Mouse (Mus musculus) left cerebral cortex, postnatal 14 days (tissue): ENCODE measurements around the gene Fbxw5. TPM values are rescaled to one million over a fixed set of nuclear protein-coding genes. Genes with fewer than 3 reads are reported as not detected.
"Not testable (repeated sequence)": the region's sequence is repeated elsewhere in the genome, so short reads cannot be mapped to it uniquely, and the experiment has no call there.

ENCODE experiments used
- DNase-seq, 2 experiments: peaks; one replicate each; pipeline ENCODE4 v3.0.0; 2021 to 2022; ENCODE audit warnings: low spot score in 2 of 2, mixed read lengths in 1 of 2
- intact Hi-C: fragments of 180-260 bp; cut with DNase I; formaldehyde crosslinking; loops from one replicate; pipeline ENCODE4 v1.15.1; 2025
- total RNA-seq, 2 experiments: library from RNA; stranded (reverse); gene quantifications; 2 replicates each; pipeline ENCODE4 v1.2.3; 2021

Fbxw5 gene
- total RNA-seq, 2 experiments from 2014 or later = 141 to 142 TPM

DNA sequence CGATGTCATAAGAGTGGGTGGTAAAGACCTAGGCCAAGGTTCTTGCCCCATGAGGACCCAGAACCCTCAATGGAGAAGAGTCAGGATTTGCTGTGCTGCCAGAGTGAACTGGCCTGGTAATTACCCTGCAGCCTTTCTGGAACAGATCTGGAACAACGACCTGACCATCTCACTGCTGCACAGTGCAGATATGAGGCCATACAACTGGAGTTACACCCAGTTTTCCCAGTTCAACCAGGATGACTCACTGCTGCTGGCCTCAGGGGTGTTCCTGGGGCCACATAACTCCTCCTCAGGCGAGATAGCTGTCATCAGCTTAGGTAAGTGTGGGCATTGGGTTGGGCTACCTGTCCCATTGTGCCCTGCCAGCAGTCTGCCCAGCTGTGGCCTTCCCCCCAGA, 2.2 kb downstream of the Fbxw5 start:
- intact Hi-C loops = no loop called here
- DNase-seq = no peak

DNA sequence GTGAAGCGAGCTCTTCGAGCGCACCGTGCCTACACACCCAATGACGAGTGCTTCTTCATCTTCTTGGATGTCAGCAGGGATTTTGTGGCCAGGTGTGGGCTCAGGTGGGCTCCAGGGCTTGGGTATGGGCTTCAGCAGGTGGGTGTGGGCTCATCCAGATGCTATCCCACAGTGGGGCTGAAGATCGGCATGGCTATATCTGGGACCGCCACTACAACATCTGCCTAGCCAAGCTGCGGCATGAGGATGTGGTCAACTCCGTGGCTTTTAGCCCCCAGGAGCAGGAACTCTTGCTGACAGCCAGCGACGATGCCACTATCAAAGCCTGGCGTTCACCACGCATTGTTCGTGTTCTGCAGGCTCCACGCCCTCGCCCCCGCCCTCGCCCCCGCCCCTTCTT, 4.0 kb downstream of the Fbxw5 start:
- DNase-seq = no peak
- intact Hi-C loops = no loop called here

DNA sequence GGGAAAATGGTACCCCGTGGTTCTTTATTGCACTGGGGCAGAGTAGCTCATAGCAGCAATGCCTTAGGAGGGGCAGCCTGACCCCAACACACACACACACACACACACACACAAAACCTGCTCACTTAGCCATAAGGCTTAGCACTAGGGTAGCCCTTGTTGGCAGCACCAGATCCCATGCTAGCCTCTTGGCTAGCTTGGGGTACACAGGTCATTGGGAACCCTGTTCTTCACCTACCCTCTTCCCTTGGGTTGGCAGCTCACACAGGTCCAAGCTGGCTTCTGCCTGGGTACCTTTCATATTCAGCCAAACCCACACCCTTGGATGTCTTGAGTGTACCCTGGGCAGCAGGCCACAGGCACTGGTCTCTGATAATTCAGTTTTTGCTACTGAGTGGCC, 4.5 kb downstream of the Fbxw5 start:
- intact Hi-C loops = no loop called here
- no peak for DNase-seq

DNA sequence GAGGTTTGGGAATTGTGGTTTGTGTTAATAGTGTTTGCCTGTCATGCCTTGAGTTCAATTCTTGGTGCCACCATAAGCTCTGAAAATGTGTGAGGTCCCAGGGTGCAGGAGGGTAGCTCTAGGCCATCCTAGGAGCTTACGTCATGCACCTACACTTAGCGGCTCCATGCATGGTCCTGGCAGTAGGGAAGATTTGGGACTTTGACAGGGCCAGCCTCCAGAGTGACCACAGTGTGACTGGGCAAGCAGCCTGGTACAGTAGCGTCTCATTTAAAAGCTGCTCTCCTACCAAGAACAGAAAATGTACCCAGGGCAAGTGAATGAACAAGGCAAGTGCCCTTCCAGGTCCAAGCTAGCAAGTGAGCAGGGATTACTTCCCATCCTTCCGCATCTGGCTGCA, 5.3 kb downstream of the Fbxw5 start:
- no peak for DNase-seq
- intact Hi-C loops = no loop called here

DNA sequence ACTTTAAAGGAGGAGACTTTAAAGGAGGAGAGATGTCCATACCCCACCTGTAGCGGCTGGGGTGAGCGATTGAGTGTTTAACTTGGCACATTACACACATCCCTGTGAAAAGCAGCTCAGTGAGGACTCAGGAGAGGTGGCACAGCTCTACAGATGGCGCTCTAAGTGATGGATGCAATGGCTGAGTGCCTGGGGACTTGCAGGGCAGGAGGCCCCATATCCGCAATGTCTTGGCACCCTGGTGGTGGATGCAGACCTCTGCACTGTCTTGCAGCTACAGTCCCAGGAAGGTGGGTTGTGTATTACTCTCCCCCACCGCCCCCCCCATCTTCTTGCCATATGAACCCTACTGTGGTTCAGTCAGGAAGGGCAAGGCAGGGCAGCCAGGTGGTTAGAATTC, 6.4 kb downstream of the Fbxw5 start:
- DNase-seq = no peak
- intact Hi-C loops = no loop called here

DNA sequence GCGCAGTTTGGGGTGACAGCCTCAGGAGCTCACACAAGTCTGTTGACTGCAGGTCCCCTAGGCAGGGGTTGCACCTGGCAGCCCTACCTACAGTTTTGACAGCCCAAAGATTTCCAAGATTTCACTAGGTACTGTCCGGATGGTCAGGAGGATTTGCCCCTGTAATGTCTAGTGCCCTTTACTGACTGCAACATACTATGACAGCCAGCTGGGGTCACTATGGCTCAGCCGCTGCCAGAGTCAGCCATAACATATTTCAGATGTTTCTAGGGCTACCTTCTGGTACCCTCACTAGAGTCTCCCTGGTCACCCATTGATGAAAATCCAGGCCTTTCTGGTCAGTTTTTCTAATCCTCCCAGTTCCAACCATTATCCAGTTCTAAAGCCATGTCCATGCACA, 9.4 kb downstream of the Fbxw5 start:
- intact Hi-C loops = no loop called here
- DNase-seq = no peak

DNA sequence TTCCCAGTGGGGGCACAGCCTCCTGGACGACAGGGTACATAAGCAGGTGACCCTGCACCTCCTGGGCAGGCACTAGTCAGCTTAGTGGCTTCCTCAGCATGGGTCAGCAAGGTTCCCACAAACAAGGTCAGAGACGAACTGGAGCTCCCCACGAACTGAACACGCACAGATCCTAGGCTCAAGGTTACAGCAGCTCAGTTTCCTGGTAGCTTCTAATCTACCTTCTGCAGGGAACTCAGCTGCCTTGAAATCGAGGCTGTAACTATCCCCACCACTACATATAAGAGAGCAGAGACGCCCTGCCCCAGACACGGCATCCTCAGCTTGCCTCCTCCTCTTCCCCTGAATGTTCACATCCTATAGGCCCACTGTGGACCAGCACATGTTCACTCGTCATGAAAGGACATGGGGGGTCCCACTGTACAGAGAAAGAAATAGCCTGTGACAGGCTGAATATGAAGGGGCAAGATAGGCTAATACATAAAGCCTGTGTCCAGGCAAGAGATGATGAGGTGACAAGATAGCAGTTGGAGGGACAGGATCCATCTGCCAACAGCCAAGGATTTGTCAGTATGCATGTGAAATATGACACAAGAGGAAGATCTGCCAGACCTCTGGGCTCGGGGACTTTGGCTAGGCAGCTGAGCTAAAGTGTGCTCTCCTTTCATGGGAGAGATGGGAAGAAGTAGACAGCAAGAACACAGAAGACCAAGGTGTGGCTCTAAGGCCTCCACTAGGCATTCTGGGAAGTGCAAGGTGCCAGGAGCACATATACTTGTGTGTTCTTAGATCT, 26.2 kb downstream of the Fbxw5 start:
- DNase-seq = no peak
- intact Hi-C loops = no loop called here

DNA sequence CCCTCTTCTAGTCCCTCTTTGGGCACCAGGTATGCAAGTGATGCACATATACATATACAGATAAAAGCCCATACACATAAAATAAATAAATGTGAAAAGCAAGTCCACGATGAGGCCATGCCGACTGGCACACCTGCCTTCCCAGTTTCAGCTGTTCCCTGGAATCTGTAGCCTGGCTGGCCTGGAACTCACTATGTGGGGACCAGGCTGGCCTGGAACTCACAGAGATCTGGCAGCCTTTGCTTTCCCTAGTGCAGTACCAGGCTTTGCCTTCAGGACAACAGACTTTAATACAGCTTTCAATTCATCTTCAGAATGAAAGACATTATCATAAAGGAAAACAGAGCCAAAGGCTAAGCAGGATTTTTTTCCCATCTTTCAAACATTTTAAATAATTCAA, 33.2 kb downstream of the Fbxw5 start:
- intact Hi-C loops = no loop called here
- no peak for DNase-seq

DNA sequence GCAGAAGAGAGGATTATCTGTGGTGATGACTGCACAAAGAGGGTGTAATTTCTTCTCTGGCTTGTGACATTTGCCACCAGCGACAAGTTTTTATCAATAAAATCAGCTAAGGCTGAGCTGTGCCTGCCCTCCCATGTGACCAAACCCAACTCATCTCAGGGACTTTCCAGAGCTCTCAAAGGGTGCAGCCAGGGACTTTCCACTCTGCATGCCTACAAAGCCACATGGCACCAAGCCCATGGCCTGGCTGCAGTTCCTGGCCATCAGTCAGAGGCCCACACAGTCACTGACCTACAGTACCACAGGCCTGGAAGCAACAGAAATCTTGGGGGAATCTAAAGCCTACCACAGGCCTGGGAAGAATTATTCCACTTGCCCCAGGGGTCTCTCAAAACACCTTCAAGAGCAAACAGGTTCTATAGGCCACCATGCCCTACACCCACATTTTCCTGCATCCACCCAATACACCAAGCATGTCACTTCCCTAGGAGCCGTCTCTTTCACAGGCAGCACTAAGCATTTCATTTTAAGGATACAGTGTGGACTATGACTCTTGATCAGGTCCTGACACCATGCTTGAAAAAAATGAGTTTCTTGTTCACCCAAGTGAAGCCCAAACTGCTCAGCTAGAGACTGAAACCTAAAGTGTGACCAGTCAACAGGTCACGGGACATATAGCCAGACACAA, 33.8 kb downstream of the Fbxw5 start:
- peak in 1 of 2 experiments; percentile 10 for DNase-seq
- intact Hi-C loops = no loop called here

DNA sequence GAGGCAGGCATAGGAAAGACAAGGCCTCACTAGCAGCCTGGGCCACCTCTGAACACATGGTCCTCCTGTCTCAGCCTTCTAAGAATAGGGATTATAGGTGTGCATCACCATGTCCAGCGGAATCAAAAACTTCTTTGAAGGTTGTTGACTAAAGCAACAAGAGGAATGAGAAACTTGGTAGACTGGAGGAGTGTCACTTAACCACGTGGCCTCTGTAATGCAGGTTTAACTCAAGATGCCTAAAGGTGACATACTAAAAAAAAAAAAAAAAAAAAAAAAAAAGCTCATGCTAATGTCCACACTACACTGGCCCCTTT, 34.3 kb downstream of the Fbxw5 start:
- intact Hi-C loops = no loop called here
- no peak for DNase-seq

DNA sequence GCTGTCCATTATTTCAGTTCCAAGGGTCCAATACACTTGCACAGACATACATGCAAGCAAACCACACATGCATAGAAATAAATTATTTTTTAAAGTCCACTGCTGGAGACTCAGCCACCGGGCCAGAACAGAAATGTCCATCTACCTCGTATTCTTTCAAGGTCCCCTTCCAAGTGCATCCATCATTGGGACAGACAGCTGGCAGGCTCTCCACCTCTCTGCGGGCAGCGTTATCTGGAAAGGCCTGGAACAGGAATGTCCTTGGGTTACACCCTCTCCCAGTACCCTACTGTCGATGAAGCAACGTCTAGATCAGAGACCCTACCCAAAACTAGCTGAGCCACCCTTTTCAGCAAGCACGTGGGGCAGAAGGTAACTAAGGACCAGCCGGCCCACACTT, 36.0 kb downstream of the Fbxw5 start:
- DNase-seq = no peak
- intact Hi-C loops = no loop called here

DNA sequence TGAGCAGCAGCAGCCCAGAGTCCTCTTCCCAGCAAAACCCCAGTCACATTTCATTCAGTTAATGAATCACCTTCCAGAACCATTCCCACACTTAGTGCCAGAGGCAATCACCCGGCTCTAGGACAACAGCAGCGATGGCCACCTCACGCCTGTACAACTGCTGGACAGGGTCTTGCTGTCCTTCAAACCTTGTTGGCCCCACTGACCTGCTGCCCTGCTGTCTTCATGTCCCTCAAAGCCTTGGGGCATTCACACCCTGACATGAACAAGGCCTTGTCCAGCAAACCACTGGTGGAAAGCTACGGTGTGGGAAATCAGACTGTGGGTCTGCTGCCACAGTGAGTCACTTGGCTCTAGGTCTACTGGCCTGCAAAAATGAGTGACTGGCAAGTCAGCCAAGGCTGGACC, 40.0 kb downstream of the Fbxw5 start:
- no peak for DNase-seq
- intact Hi-C loops = no loop called here

DNA sequence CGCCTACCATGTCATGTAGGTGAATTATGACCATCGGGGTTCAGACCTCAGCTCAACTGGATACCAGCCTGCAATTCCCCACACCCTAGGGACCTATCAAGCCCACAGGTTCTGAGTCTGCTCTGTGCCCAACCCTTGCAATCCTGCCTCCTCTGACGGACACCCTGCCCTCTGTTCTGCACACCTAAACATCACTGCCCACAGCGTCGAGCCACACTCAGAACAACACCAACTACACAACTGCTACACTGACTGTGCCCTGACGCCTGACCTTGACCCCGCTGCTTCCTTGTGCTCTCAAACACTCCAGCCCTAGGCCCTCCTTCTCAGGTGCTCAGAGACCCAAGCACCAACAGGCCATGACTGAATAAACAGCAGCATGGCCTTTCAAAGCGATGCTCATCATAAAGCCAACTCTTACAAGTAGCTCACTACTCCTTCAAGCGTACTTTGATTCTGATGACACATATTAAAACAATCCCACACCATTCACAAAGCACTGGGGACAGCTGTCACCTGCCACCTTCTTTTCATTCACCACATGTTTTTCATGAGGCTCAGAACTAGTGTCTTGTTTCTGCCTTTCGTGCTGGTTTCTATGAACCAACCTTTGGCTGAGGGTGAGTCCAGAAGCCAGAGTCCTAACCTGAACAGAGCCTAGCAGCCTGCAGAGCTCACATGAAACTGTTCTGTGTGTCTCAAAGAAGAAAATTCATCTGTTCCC, 41.3 kb downstream of the Fbxw5 start:
- DNase-seq = no peak
- intact Hi-C loops = no loop called here

DNA sequence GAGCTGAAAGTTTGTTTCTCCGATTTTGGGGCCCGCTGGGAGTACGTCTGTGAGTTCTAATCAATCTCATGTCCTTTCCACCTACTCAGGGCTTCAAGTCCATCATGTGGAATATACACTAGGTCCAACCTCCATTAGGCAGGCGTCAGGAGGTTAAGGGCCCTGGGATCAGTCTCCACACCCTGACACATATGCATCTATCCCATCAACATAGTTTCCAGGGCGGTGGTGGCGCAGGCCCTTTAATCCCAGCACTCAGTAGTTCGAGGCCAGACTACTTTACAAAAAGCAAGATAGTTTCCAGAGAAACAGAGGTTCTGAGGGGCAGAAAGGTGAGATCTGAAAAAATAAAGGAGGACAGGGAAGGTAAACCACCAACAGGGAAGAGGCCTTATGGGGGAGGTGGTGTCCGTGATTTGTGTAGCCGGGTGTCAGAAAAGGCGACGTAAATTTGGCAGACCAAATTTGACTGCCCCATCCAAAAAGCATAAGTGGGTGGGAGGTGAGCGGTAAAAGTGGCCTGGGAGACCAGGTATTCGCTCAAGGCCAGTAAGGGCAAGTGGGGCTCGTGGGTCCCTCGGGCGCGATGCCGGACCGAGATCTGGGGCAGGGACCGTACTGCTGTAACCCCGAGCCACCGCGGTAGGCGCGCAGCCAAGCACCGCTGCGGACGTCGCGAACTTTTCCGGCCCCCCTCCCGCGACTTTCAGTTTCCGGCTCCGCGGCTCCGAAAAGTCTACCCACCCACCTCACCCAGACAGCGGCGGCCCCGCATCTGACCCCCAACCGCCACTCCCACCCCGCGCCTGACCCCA, 45.7 kb downstream of the Fbxw5 start:
- intact Hi-C loops = no loop called here
- no peak for DNase-seq

DNA sequence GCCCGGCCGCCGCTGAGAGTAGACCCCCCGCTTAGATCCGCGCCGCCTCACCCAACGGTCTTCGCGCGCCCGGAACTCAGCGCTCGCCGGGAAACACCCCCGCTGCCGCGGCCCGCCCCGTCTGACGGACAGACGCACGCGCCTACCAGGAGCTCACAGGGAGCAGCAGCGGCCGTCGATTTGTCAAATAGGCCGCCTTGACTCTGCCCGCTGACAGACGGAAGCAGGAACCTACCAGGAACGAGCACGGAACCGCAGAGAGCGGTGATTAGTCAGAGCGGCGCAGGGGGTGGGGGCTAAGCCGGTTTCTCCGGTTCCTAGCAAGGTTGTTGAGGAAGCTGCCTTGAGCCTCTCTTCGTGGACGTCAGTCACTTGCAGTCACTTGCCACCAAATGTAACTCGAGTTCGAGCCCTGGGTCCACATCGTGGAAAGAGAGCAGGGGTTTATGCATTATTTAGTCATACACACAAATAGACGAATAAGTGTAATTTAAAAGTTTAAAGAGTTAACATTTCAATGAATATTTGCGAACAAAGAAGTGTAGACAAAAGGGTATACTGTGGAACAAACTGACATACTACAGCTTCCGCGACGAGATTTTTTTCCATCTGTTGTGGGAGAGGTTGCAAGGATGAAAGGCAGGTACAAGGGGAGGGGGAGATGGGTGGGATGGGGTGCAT, 46.4 kb downstream of the Fbxw5 start, which contains the start of gene Traf2:
Gene Traf2, minus strand, starts transcription at position 130 of the 681 bp plus-strand sequence.
- DNase-seq = peak; percentile 99
- intact Hi-C loops = no loop called here

DNA sequence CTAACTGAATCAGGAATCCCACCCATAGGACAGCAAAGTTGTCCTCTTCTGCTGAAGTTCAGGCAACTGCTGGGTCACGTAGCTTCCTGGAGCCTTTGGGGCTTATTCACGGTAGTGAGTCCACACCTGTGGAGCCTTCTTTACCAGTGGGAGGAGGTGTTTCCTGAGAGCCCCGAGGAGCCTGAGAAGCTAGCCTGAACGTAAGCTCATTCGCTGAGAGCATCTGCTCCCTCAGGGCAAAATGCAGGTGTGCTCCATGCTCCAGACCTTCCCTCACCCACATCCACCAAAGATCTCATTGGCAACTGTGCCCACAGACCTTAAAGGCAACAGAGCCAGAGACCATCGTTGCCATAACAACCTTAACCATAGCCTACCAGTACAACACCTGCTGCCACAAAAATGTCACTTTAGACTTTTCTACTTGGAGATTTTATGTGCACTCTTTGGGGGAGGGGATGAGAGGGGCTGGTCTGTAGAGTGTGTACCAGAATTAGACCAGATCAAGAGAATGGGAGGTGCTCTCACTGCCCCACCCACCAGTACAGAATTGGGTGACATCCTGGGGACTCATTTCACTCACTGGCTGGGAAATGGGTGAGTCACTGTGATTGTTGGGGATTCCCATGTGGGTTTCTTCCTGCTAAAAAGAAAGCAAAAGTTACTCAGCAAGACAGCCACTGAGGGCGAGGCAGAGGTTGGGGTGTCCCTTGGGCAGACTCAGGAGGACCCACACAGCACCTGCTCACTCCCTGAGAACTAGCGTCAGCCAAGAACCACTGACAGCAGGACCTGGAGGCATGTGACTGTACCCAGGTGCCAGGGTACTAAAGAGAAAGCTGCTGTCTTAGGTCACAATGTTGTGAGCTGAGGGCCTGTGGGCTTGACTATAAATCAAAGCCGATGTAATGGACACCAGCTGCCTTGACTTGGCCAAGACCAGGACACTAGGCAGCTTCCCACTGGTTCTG, 48.8 kb downstream of the Fbxw5 start:
- intact Hi-C loops = no loop called here
- DNase-seq = no peak

DNA sequence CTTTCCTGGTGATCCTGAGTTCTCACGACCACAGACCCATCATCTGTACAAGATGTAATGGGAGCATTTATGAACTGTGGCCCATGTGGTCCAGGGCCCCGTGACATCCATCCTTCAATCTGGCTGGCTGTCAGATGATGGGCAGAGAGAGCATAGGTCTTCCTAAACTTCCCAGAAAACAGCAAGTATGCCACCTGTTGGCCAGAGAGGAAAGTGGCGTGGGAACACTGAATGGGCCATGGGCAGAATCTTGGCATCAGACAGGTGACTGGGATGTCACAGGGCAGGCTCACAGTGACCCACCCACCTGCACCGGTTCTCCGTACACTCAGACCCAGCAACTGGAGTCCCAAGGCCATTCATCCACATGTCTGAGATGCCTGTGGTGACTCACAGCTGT, 50.6 kb downstream of the Fbxw5 start:
- intact Hi-C loops = no loop called here
- DNase-seq = peak in 1 of 2 experiments; percentile 39

DNA sequence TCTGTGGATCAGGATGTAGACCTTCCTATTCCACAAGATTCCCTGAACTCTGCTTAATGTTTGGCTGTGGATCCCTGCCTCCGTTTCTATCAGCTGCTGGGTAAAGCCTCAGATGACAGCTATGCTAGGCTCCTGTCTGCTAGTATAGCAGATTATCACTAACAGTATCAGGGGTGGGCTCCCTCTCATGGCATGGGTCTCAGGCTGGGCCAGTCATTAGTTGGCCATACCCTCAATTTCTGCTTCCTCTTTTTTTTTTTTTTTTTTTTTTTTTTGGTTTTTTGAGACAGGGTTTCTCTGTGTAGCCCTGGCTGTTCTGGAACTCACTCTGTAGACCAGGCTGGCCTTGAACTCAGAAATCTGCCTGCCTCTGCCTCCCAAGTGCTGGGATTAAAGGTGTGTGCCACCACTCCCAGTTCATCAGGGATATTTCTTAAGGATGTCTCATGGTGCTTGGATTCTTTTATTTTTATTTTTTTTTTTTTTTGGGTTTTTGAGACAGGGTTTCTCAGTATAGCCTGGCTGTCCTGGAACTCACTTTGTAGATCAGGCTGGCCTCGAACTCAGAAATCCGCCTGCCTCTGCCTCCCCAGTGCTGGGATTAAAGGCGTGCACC, 52.7 kb downstream of the Fbxw5 start:
- intact Hi-C loops, DNase-seq: not testable (repeated sequence)
